Mouse (Mus musculus) small intestine, adult 2 months (tissue): ENCODE measurements around the gene Gm10318. TPM values are rescaled to one million over a fixed set of nuclear protein-coding genes. Genes with fewer than 3 reads are reported as not detected.

ENCODE experiments used
- H3K27ac ChIP-seq: fragments of 200-500 bp; 2 replicates; pipeline ENCODE4 v1.5.1; 2012; ENCODE audit warnings: low read depth, low read length, control low read depth, inconsistent platforms; ENCODE audit not compliant: insufficient read depth
- H3K27me3 ChIP-seq: fragments of 200-500 bp; 2 replicates; pipeline ENCODE4 v1.6.1; 2012; ENCODE audit warnings: mild to moderate bottlenecking, moderate library complexity, low read length, inconsistent platforms; ENCODE audit not compliant: control insufficient read depth, insufficient read depth
- H3K36me3 ChIP-seq: fragments of 200-500 bp; 2 replicates; pipeline ENCODE4 v1.6.1; 2012; ENCODE audit warnings: mild to moderate bottlenecking, low read length, control low read depth, inconsistent platforms; ENCODE audit not compliant: control insufficient read depth, insufficient read depth
- H3K4me1 ChIP-seq: fragments of 200-500 bp; 2 replicates; pipeline ENCODE4 v1.6.1; 2012; ENCODE audit warnings: low read length, inconsistent platforms, mixed read lengths; ENCODE audit not compliant: control insufficient read depth, insufficient read depth, insufficient read length
- H3K4me3 ChIP-seq: fragments of 200-500 bp; 2 replicates; pipeline ENCODE4 v1.5.1; 2012; ENCODE audit warnings: low read depth, mild to moderate bottlenecking, control low read depth, inconsistent platforms, low read length, moderate library complexity
- CTCF ChIP-seq: fragments of 200-500 bp; IDR thresholded peaks from 2 replicates; pipeline ENCODE4 v1.5.1; 2012; ENCODE audit warnings: low read depth, mild to moderate bottlenecking, control low read depth, inconsistent platforms, low read length, moderate library complexity, mixed read lengths; ENCODE audit not compliant: insufficient replicate concordance, insufficient read length; ENCODE audit errors: extremely low read depth
- POLR2A ChIP-seq: fragments of 200-500 bp; IDR thresholded peaks from 2 replicates; pipeline ENCODE4 v1.6.1; 2012; ENCODE audit warnings: low read depth, mild to moderate bottlenecking, control low read depth, inconsistent platforms, low read length, moderate library complexity
- WGBS: fragments of 180-500 bp; shearing (Covaris S2); methylation state at CpG from one replicate; pipeline ENCODE4 v1.1.7; 2018; 5-methylcytosine and 5-hydroxymethylcytosine counted together
- polyA plus RNA-seq: library from polyadenylated mRNA; depleted of rRNA; stranded (reverse); fragments of >200 nt; gene quantifications from 2 replicates; pipeline ENCODE4 v1.2.3, GENCODE M21; 2012; rRNA removed

Gene Gm10318
- not detected in 2 replicates for polyA plus RNA-seq

GRCm38 (mm10) chr10:77852559-77852958, at the start of gene Gm10318:
Gm10318 (plus strand) TSS chr10:77852859.
- WGBS, result 74% methylated on average over 9 of the region's 9 CpGs
- no peaks in the 10 kb centered on the region for H3K4me1 ChIP-seq
- H3K36me3 ChIP-seq, result no peaks in the 10 kb centered on the region
- H3K4me3 ChIP-seq, result no peak within 1 kb of the TSS
- no peak within 1 kb of the TSS for H3K27ac ChIP-seq
- TF ChIP-seq POLR2A, result no peak
- no peak for TF ChIP-seq CTCF
- H3K27me3 ChIP-seq, result no peaks in the 10 kb centered on the region

DNA sequence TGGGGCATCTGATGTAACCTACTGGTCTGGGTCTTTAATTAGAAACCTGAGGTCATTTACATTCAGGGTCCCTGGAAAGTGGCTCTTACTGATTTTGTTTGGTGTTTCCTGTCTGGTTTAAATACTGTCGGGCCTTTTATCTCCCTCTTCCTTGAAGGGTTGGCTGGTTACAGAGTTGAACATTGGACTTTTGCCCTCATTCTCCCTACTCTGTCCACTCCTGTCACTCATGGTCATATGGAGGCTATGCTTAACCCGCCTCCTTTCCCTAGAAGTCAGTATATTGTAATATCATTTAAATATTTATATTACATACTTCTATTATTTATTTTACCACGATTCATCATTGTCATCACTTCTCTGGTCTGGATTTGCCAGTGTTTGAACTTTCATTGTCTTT, 48.6 kb upstream of the Gm10318 start:
- H3K36me3 ChIP-seq, result no peaks in the 10 kb centered on the region
- no peak overlapping the region for H3K4me3 ChIP-seq
- no peak overlapping the region for H3K27ac ChIP-seq
- no peaks in the 10 kb centered on the region for H3K27me3 ChIP-seq
- H3K4me1 ChIP-seq, result 0 out of 2 replicates have a peak, but pooled peaks cover under 1% of the 10 kb centered on the region
- no peak for TF ChIP-seq CTCF
- TF ChIP-seq POLR2A, result no peak
- 22% methylated on average over 3 of the region's 3 CpGs for whole genome bisulfite sequencing

- H3K4me3 ChIP-seq, result no peak within 1 kb of the TSS
- H3K36me3 ChIP-seq, result no peaks in the 10 kb centered on the region
- no peak within 1 kb of the TSS for H3K27ac ChIP-seq
- TF ChIP-seq POLR2A (no peak), CTCF (no peak)
- no peaks in the 10 kb centered on the region for H3K27me3 ChIP-seq
- H3K4me1 ChIP-seq, result no peaks in the 10 kb centered on the region
- 55% methylated on average over 5 of the region's 5 CpGs for WGBS
Observed at GRCm38 (mm10) chr10:77811743-77812142, 40.9 kb upstream of the Gm10318 start, which contains the start of gene Gm9507. Gm9507 (minus strand) TSS chr10:77811843.

- Histone ChIP-seq H3K36me3 (no peaks in the 10 kb centered on the region), H3K4me1 (no peaks in the 10 kb centered on the region), H3K27me3 (no peaks in the 10 kb centered on the region), H3K4me3 (no peak within 1 kb of the TSS), H3K27ac (no peak within 1 kb of the TSS)
- 41% methylated on average over 4 of the region's 4 CpGs for WGBS
- TF ChIP-seq POLR2A (no peak), CTCF (no peak)
Observed at GRCm38 (mm10) chr10:77814382-77814781, 38.3 kb upstream of the Gm10318 start, which contains the start of gene Gm2696. Gm2696 (plus strand) TSS chr10:77814682.

GRCm38 (mm10) chr10:77815514-77815913, 37.1 kb upstream of the Gm10318 start:
- Histone ChIP-seq H3K4me1 (no peaks in the 10 kb centered on the region), H3K27me3 (no peaks in the 10 kb centered on the region), H3K36me3 (no peaks in the 10 kb centered on the region), H3K4me3 (no peak overlapping the region), H3K27ac (no peak overlapping the region)
- WGBS, result 21% methylated on average over 5 of the region's 5 CpGs
- peak; percentile 66; the same call in 1 of the 2 replicates for TF ChIP-seq CTCF
- no peak for TF ChIP-seq POLR2A

GRCm38 (mm10) chr10:77818523-77818922, 34.1 kb upstream of the Gm10318 start:
- no peaks in the 10 kb centered on the region for H3K4me1 ChIP-seq
- no peaks in the 10 kb centered on the region for H3K36me3 ChIP-seq
- TF ChIP-seq CTCF (no peak), POLR2A (no peak)
- H3K27ac ChIP-seq, result no peak overlapping the region
- WGBS, result over 99% methylated on average over 4 of the region's 4 CpGs
- H3K4me3 ChIP-seq, result no peak overlapping the region
- no peaks in the 10 kb centered on the region for H3K27me3 ChIP-seq

DNA sequence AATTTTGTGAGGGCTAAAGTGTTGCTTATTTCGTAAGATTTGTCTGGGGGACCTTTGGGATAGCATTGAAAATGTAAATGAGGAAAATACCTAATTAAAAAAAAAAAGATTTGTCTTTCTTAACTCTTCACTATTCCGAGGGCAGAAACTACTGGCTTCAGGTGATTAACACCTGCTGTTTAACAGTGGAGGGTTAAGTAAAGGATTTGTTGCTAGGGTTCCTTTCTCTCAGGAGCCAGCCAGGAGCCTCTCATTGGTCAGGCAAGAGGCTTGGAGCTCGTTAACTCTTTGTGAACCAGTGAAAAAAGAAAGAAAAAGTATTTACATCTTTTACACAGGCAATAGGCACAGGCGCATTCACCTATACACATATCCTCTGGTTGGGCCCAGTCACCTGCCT, 33.5 kb upstream of the Gm10318 start:
- Histone ChIP-seq H3K4me1 (no peaks in the 10 kb centered on the region), H3K27ac (no peak overlapping the region), H3K27me3 (no peaks in the 10 kb centered on the region), H3K4me3 (no peak overlapping the region), H3K36me3 (no peaks in the 10 kb centered on the region)
- TF ChIP-seq CTCF, result no peak
- TF ChIP-seq POLR2A, result no peak
- WGBS, result 60% methylated on average over 4 of the region's 4 CpGs

- Histone ChIP-seq H3K27ac (no peak within 1 kb of the TSS), H3K4me1 (no peaks in the 10 kb centered on the region), H3K36me3 (no peaks in the 10 kb centered on the region), H3K27me3 (no peaks in the 10 kb centered on the region), H3K4me3 (no peak within 1 kb of the TSS)
- no peak for TF ChIP-seq CTCF
- TF ChIP-seq POLR2A, result no peak
- 57% methylated on average over 6 of the region's 6 CpGs for WGBS
Observed at GRCm38 (mm10) chr10:77826951-77827350, 25.7 kb upstream of the Gm10318 start, which contains the start of gene Krtap10-4. Krtap10-4 (minus strand) TSS chr10:77827095.
